Mouse (Mus musculus): ENCODE results near the gene Cpne5.

DNA sequence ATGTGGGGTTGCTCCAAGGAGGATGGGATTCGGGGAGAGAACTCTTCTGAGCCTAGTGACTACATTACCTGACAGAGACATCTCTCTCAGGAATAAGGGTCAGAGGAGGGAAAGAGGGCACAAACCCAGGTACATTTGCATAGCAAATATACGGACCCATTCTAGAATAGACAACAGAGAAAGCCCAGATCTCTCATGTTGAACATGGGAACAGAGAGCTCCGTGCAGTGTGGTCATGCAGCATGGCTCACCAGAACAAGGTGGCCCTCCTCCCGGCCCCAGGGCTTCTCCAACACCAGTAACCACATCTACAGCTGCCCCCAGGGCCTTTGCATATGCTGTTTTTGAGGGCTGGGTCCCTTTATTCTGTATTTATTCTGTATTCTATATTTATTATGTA, 69.5 kb downstream of the Cpne5 start:
- TF ChIP-seq CTCF (IDR thresholded peaks at IDR 0.05; ENCODE audit: low read depth, low read length) (no peak), POLR2A (IDR thresholded peaks at IDR 0.05; ENCODE audit: borderline replicate concordance, low read depth, low read length) (no peak)

Measured in bone marrow macrophage, adult 2 months (primary cell).